Mouse (Mus musculus) embryonic facial prominence, embryonic 14.5 days (tissue): ENCODE results near the gene Art4. TPM values are rescaled to one million over a fixed set of nuclear protein-coding genes. Genes with fewer than 3 reads are reported as not detected.

Source experiments
- ATAC-seq: fragments of 200-750 bp; cut with Nextera tagmentation; 2 replicates; pipeline ENCODE4 v1.8.0; 2017; ENCODE audit warnings: low read depth, moderate number of reproducible peaks, moderate TSS enrichment
- DNase-seq: peaks from one replicate; pipeline ENCODE4 v3.0.0-alpha.2; 2015; ENCODE audit warnings: low spot score
- H3K27ac ChIP-seq: fragments of 300-500 bp; sonication (generic); replicated peaks from 2 replicates; pipeline ENCODE4 v1.5.1; 2014; ENCODE audit warnings: low read depth, mild to moderate bottlenecking, low read length, moderate library complexity
- H3K27me3 ChIP-seq: fragments of 300-500 bp; sonication (generic); replicated peaks from 2 replicates; pipeline ENCODE4 v1.6.1; 2014; ENCODE audit warnings: low read length; ENCODE audit not compliant: control insufficient read depth, insufficient read depth
- H3K36me3 ChIP-seq: fragments of 300-500 bp; sonication (generic); 2 replicates; pipeline ENCODE4 v1.6.1; 2014; ENCODE audit warnings: low read length, mixed read lengths; ENCODE audit not compliant: control insufficient read depth, insufficient read depth
- H3K4me1 ChIP-seq: fragments of 300-500 bp; sonication (generic); 2 replicates; pipeline ENCODE4 v1.6.1; 2014; ENCODE audit warnings: antibody characterized with exemption, low read length; ENCODE audit not compliant: control insufficient read depth, insufficient read depth
- H3K4me2 ChIP-seq: fragments of 300-500 bp; sonication (generic); 2 replicates; pipeline ENCODE4 v1.6.1; 2014; ENCODE audit warnings: low read depth, mild to moderate bottlenecking, low read length, moderate library complexity, mixed read lengths
- H3K4me3 ChIP-seq: fragments of 300-500 bp; sonication (generic); 2 replicates; pipeline ENCODE4 v1.5.1; 2014; ENCODE audit warnings: low read depth, mild to moderate bottlenecking, low read length
- H3K9ac ChIP-seq: fragments of 300-500 bp; sonication (generic); 2 replicates; pipeline ENCODE4 v1.6.1; 2014; ENCODE audit warnings: low read depth, mild to moderate bottlenecking, low read length, moderate library complexity, mixed read lengths
- H3K9me3 ChIP-seq: fragments of 300-500 bp; sonication (generic); 2 replicates; pipeline ENCODE4 v1.6.1; 2016; ENCODE audit warnings: low read length; ENCODE audit not compliant: control insufficient read depth
- WGBS: fragments of 180-500 bp; shearing (Covaris S2); extraction: QIAGEN DNeasy Blood & Tissue Kit; methylation state at CpG from one replicate; pipeline ENCODE4 v1.1.7; 2014; 5-methylcytosine and 5-hydroxymethylcytosine counted together
- microRNA-seq: library from miRNA; unstranded; fragments of <30 nt; microRNA quantifications from one replicate; pipeline ENCODE4, GENCODE M21; 2016; ENCODE audit warnings: borderline number of aligned reads
- polyA plus RNA-seq: library from polyadenylated mRNA; unstranded; fragments of >200 nt; fragmentation: Nextera tagmentation; extraction: Ambion mirVana; gene quantifications from 2 replicates; pipeline ENCODE4 v1.2.1, GENCODE M21; 2014

The Art4 gene
- polyA plus RNA-seq, 1 experiment from 2014 or later = 2.7 TPM

GRCm38 (mm10) chr6:136805409-136805775 lies 52.1 kb downstream of the Art4 start:
- peaks cover 26% of the 10 kb centered on the region for H3K4me1 ChIP-seq
- peak overlapping the region; percentile 100 for H3K27ac ChIP-seq
- WGBS = 86% methylated on average over 1 of the region's 1 CpGs
- H3K4me2 ChIP-seq = peak overlapping the region; percentile 78
- DNase-seq (no peak), ATAC-seq (no peak)
- no peaks in the 10 kb centered on the region for H3K27me3 ChIP-seq
- H3K9ac ChIP-seq = no peak overlapping the region
- H3K9me3 ChIP-seq = no peaks in the 10 kb centered on the region
- H3K4me3 ChIP-seq = no peak overlapping the region
- H3K36me3 ChIP-seq = no peaks in the 10 kb centered on the region

DNA sequence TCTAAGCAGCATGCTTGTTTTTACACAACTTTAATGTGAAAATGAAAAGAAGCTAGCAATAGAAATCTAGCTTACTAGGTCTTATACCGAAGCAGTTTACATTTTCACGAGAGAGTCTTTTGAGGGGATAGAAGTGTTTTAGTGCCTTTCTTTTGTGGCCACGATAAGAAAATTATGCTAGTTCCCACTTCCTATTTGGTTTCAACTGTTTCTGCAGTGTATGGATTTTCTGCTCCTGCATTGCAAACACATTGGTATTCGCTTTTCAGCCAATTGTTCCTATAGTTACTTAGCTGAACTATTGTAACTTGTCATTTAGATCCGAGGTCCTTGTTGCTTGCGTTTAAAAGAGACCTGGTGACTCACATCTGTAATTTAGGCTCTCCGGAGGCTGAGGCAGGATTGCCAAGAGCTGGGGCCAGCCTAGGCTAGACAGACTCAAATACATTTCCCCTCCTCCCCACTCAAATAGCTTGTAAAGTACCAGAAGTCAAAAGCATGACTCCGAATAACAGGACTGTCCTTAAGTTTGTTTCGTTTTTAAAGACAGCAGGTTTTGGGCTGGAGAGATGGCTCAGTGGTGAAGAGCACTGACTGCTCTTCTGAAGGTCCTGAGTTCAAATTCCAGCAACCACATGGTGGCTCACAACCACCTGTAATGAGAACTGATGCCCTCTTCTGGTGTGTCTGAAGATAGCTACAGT lies 52.7 kb downstream of the Art4 start:
- Histone ChIP-seq H3K4me2 (peak overlapping the region; percentile 78), H3K4me1 (peaks cover 26% of the 10 kb centered on the region), H3K36me3 (no peaks in the 10 kb centered on the region), H3K4me3 (peak overlapping the region; percentile 67), H3K27ac (peak overlapping the region; percentile 100), H3K27me3 (no peaks in the 10 kb centered on the region), H3K9me3 (no peaks in the 10 kb centered on the region), H3K9ac (peak overlapping the region; percentile 93)
- 28% methylated on average over 9 of the region's 9 CpGs for WGBS
- DNase-seq (peak; percentile 45), ATAC-seq (no peak)

DNA sequence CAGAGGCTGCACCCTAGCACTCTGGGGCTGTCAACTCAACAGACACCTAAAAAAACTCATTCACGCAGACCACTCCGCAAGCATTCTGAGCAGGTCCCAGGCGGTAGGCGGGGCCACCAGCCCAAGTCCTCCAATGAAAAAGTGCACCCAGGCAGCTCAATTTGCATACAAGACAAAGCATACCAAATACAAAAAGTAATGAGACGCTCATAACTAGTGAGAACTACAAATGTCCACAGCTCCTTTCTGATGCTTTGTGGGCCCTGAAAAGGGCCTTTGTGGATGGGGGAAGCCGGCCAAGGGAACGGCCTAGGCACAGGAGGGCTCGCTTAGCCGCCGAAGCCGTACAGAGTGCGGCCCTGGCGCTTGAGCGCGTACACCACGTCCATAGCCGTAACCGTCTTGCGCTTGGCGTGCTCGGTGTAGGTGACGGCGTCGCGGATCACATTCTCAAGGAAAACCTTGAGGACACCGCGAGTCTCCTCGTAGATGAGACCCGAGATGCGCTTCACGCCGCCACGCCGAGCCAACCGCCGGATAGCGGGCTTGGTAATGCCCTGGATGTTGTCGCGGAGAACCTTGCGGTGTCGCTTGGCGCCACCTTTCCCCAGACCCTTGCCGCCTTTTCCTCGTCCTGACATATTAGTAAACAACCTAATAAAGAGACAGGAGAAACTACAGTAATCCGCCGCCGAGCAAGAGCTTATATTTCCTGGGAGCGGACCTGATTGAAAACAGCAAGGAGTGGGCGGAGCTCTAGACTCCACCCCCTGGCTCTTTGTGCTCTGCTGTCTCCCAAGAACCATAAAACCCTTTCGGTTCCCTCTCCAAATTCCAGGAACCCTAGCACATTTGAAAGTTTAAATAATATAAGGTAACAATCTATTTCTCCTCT lies 53.5 kb downstream of the Art4 start, which contains the start of gene Hist4h4:
Gene Hist4h4 (minus strand): TSS at position 677 of the 895 bp plus-strand sequence.
- peak within 1 kb of the TSS; percentile 67 for H3K4me3 ChIP-seq
- no peaks in the 10 kb centered on the region for H3K36me3 ChIP-seq
- no peaks in the 10 kb centered on the region for H3K27me3 ChIP-seq
- H3K4me1 ChIP-seq = peaks cover 18% of the 10 kb centered on the region
- ATAC-seq = peak; percentile 80
- H3K4me2 ChIP-seq = peak within 1 kb of the TSS; percentile 78
- under 1% methylated on average over 50 of the region's 50 CpGs for WGBS
- DNase-seq = peak; percentile 97
- peak within 1 kb of the TSS; percentile 100 for H3K27ac ChIP-seq
- H3K9me3 ChIP-seq = no peaks in the 10 kb centered on the region
- H3K9ac ChIP-seq = peak within 1 kb of the TSS; percentile 93

DNA sequence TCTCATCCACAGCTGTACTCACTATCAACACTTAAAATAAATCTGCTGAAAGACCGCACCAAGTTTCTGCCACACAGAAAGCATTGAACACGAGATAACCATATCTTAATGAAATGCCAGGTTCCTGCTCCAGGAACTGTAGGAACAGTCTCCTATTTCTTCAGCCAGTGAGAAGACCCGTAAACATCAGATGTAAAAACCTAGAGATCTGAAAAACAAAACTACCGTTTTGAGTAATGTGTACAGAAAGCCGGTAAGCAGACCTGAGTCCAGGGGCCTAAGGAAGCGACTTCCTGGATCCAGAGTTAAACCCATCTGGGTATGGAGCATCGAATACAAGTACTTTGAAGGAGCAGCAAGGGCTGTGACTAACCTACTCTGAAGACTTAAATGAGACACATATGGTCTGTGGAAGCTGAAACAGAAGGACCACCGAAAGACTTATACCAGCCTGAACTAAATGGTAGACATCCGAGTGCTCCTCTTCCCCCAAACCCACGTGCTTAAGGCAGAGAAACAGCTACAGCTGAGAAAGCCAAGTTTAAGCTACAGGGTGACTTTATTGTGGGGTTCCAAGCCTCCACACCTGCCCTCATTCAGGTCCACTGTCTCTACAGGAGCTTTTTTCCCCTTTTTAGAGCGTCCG lies 54.3 kb downstream of the Art4 start:
- peak overlapping the region; percentile 67 for H3K4me3 ChIP-seq
- peak overlapping the region; percentile 78 for H3K4me2 ChIP-seq
- H3K36me3 ChIP-seq = no peaks in the 10 kb centered on the region
- H3K27ac ChIP-seq = peak overlapping the region; percentile 100
- ATAC-seq = no peak
- no peaks in the 10 kb centered on the region for H3K9me3 ChIP-seq
- H3K4me1 ChIP-seq = peaks cover 14% of the 10 kb centered on the region
- DNase-seq = no peak
- peak overlapping the region; percentile 93 for H3K9ac ChIP-seq
- WGBS = 16% methylated on average over 12 of the region's 12 CpGs
- H3K27me3 ChIP-seq = no peaks in the 10 kb centered on the region

- Histone ChIP-seq H3K36me3 (no peaks in the 10 kb centered on the region), H3K9ac (no peak overlapping the region), H3K4me2 (no peak overlapping the region), H3K9me3 (no peaks in the 10 kb centered on the region), H3K27me3 (no peaks in the 10 kb centered on the region), H3K4me1 (peaks cover 14% of the 10 kb centered on the region), H3K4me3 (no peak overlapping the region), H3K27ac (no peak overlapping the region)
- WGBS = 87% methylated on average over 6 of the region's 6 CpGs
- DNase-seq (no peak), ATAC-seq (no peak)
These were observed 56.3 kb downstream of the Art4 start for GRCm38 (mm10) chr6:136801274-136801673.

DNA sequence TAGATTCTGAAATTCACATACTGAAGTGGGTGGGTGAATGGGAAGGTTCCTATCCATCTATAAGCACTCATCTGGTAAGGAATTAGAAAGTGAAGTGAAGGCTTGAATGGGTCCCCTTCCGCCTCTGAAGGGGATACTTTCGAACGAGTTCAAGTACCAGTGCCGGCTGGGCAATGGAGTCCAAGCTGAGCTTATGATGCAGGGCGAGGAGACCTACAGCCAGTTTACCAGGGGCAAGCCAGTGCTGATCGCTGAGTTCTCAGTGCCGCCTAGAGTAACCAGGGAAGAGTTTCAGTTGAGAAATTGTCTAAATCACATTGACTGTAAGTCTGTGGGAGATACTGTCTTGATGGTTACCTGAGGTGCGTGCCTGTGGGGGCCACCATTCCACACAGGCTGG lies 56.8 kb downstream of the Art4 start:
- Histone ChIP-seq H3K4me2 (no peak overlapping the region), H3K27me3 (0 out of 2 replicates have a peak, but pooled peaks cover 2% of the 10 kb centered on the region), H3K27ac (no peak overlapping the region), H3K9ac (no peak overlapping the region), H3K4me1 (peaks cover 14% of the 10 kb centered on the region), H3K9me3 (no peaks in the 10 kb centered on the region), H3K4me3 (no peak overlapping the region), H3K36me3 (no peaks in the 10 kb centered on the region)
- no peak for ATAC-seq
- no peak for DNase-seq
- 82% methylated on average over 8 of the region's 8 CpGs for WGBS

Small RNA genes within 50 kb of the gene (microRNA-seq; reads per million reads assigned to microRNA genes)
- gene Gm44364 = not detected

Other genes starting within 250 kb of the Art4 start
- gene Plbd1, start 195.8 kb downstream of the Art4 start, polyA plus RNA-seq = 12.1 and 12.4 TPM in 2 replicates
- gene Gucy2c, start 76.0 kb downstream of the Art4 start, polyA plus RNA-seq = 0.13 and 0.15 TPM in 2 replicates
- 0.64 and 1.1 TPM in 2 replicates for gene Hist4h4, start 53.3 kb downstream of the Art4 start, polyA plus RNA-seq
- 93.2 and 98.2 TPM in 2 replicates for gene H2afj, start 49.5 kb downstream of the Art4 start, polyA plus RNA-seq
- gene BC049715, start 30.1 kb downstream of the Art4 start, polyA plus RNA-seq = 1.1 and 1.7 TPM in 2 replicates
- gene Wbp11, start 29.5 kb downstream of the Art4 start, polyA plus RNA-seq = 94.3 and 94.7 TPM in 2 replicates
- 2.5 and 2.8 TPM in 2 replicates for gene Smco3, start 22.3 kb downstream of the Art4 start, polyA plus RNA-seq
- gene Mgp, start 18.1 kb upstream of the Art4 start, polyA plus RNA-seq = 321 and 362 TPM in 2 replicates
- gene Erp27, start 64.4 kb upstream of the Art4 start, polyA plus RNA-seq = 0.20 and 0.22 TPM in 2 replicates
- not detected in 2 replicates for gene Pde6h, start 66.1 kb upstream of the Art4 start, polyA plus RNA-seq
- 117 and 118 TPM in 2 replicates for gene Arhgdib, start 84.2 kb upstream of the Art4 start, polyA plus RNA-seq